Mouse (Mus musculus): Measurements from ENCODE around the gene Ambra1. TPM values are rescaled to one million over a fixed set of nuclear protein-coding genes. Genes with fewer than 3 reads are reported as not detected.
A peak's percentile ranks its signal among the peaks of the same experiment; 100 is the strongest.

Ambra1 gene
- polyA plus RNA-seq, 1 experiment from 2014 or later: 18.1 TPM

DNA sequence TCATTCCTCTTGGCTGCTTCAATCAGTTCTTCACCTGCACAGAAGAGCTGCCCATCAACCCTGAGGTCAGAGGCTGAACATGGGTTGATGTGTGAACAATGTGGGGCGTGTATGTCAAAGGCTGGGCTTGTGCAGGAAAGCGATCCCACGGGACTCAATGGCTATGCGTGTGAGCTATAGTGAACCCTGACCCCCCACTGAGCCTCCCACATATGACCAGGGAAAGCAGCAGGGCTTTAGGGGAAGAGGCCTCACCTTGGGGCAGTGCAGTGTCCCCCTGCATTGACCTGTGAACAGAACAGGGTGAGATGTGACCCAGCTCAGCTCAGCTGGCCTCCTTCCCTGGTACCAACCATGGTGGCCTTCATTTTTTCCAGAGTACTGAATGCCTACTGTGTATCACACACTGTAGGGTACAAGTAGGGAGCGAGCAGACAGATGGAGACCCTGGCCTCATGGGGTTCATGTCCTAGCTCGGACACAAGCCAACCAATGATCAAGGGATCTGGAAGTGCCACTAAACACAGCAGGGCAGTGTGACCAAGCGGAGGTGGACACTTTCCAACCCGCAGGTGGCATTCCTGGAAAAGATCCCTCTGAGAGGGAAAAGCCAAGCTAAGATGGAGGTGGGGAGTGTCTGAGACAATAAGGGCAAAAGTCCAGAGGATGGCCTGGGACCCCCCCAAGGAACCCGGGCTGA lies 205.0 kb downstream of the Ambra1 start:
- Histone ChIP-seq H3K4me2 (replicated peaks; ENCODE audit: low read depth, low read length) (no peak overlapping the region), H3K27me3 (ENCODE audit: control insufficient read depth, insufficient read depth, low read length) (no peaks in the 10 kb centered on the region), H3K36me3 (ENCODE audit: control insufficient read depth, insufficient read depth, low read length) (peaks cover 58% of the 10 kb centered on the region)

DNA sequence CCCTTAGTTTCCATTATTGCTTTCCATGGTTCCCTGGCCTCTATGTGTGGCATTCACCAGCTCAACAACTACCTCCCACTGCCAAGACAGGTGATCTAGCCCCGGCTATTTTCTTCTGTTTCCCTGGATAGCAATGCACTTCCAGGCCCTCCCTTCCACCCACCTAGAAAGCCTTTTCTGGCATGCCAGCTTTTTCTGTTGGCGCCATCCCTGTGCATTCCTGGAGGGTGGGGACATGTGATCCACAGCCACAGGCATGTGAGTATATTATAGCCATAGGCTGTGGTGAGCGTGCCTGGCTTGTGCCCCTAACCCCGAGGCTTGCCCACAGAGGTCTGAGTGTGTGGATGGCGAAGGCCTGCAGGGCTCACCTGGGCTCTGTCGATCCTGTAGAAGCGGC lies 206.2 kb downstream of the Ambra1 start:
- WGBS: 89% methylated on average over 7 of the region's 7 CpGs
- Histone ChIP-seq H3K36me3 (ENCODE audit: control insufficient read depth, insufficient read depth, low read length) (peaks cover 68% of the 10 kb centered on the region), H3K4me2 (replicated peaks; ENCODE audit: low read depth, low read length) (no peak overlapping the region), H3K27ac (ENCODE audit: low read length) (no peak overlapping the region), H3K4me1 (ENCODE audit: control insufficient read depth, insufficient read depth, low read length) (peaks cover 18% of the 10 kb centered on the region), H3K9ac (replicated peaks; ENCODE audit: low read depth, low read length) (no peak overlapping the region), H3K27me3 (ENCODE audit: control insufficient read depth, insufficient read depth, low read length) (no peaks in the 10 kb centered on the region), H3K4me3 (ENCODE audit: low read depth, low read length) (no peak overlapping the region), H3K9me3 (ENCODE audit: control insufficient read depth, low read depth, low read length) (no peaks in the 10 kb centered on the region)
- ATAC-seq (ENCODE audit: insufficient number of reproducible peaks, insufficient read depth, low FRiP score, low read depth): no peak

More for the DNA sequence above, 205.0 kb downstream of the Ambra1 start:
- peaks cover 21% of the 10 kb centered on the region for H3K4me1 ChIP-seq (ENCODE audit: control insufficient read depth, insufficient read depth, low read length)
- no peaks in the 10 kb centered on the region for H3K9me3 ChIP-seq (ENCODE audit: control insufficient read depth, low read depth, low read length)
- no peak overlapping the region for H3K27ac ChIP-seq (ENCODE audit: low read length)
- no peak overlapping the region for H3K9ac ChIP-seq (replicated peaks; ENCODE audit: low read depth, low read length)
- no peak for ATAC-seq (ENCODE audit: insufficient number of reproducible peaks, insufficient read depth, low FRiP score, low read depth)
- no peak overlapping the region for H3K4me3 ChIP-seq (ENCODE audit: low read depth, low read length)
- 84% methylated on average over 9 of the region's 9 CpGs for WGBS

DNA sequence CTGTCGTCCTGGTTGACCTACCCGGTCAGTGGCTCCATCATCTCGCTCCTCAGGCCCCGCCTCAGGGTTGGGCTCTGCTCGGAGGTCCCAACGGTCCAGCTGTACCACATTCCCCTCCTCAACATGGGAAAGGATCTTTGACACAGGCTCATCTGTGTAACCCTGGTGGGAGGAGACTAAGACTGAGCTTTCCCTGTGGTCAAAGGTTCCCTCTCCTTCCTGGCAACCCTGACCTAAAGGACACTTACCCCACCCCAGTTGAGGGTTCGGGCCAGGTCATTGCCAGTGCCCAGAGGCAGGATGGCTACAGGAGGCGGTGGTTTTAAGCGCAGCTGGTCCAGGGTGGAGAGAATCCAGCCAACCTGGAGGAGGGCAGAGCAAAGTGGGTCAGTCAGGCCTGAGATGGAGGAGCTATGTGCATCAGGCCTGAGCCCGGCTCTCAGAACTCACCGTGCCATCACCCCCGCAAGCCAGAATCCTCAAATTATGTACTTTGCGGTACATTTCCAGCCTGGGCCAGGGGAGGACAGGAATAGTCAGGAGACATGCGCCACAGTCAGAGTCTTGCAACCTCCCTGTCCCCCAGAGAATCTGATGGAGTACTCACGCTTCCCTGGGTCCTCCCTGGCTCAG lies 209.5 kb downstream of the Ambra1 start:
- H3K36me3 ChIP-seq (ENCODE audit: control insufficient read depth, insufficient read depth, low read length): peaks cover 73% of the 10 kb centered on the region
- 79% methylated on average over 15 of the region's 15 CpGs for WGBS

DNA sequence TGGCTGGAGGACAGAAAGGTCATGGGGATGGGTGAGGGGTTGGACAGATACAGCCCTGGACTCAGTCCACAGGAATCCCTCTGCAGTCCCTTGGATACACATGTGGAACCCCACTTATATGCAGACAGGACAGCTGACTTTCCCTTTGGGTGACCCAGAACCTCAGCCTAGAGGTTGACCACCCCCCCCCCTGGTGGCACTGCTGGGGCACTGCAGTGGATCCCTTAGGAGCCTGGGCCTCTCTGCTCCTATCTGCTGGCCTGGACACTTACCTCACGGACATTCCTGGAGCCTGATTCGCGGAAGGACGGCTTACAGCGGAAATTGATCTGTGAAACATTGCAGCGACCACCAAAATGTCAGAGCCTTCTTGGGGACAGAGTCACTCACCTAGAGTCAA lies 212.4 kb downstream of the Ambra1 start:
- no peak overlapping the region for H3K9ac ChIP-seq (replicated peaks; ENCODE audit: low read depth, low read length)
- H3K27me3 ChIP-seq (ENCODE audit: control insufficient read depth, insufficient read depth, low read length): no peaks in the 10 kb centered on the region
- H3K9me3 ChIP-seq (ENCODE audit: control insufficient read depth, low read depth, low read length): no peaks in the 10 kb centered on the region
- H3K36me3 ChIP-seq (ENCODE audit: control insufficient read depth, insufficient read depth, low read length): peaks cover 47% of the 10 kb centered on the region
- no peak overlapping the region for H3K27ac ChIP-seq (ENCODE audit: low read length)
- WGBS: 65% methylated on average over 6 of the region's 6 CpGs
- H3K4me3 ChIP-seq (ENCODE audit: low read depth, low read length): no peak overlapping the region
- H3K4me1 ChIP-seq (ENCODE audit: control insufficient read depth, insufficient read depth, low read length): peaks cover 10% of the 10 kb centered on the region
- no peak overlapping the region for H3K4me2 ChIP-seq (replicated peaks; ENCODE audit: low read depth, low read length)
- ATAC-seq (ENCODE audit: insufficient number of reproducible peaks, insufficient read depth, low FRiP score, low read depth): no peak

More for the DNA sequence above, 209.5 kb downstream of the Ambra1 start:
- ATAC-seq (ENCODE audit: insufficient number of reproducible peaks, insufficient read depth, low FRiP score, low read depth): no peak
- Histone ChIP-seq H3K4me2 (replicated peaks; ENCODE audit: low read depth, low read length) (no peak overlapping the region), H3K4me3 (ENCODE audit: low read depth, low read length) (no peak overlapping the region), H3K9ac (replicated peaks; ENCODE audit: low read depth, low read length) (no peak overlapping the region), H3K4me1 (ENCODE audit: control insufficient read depth, insufficient read depth, low read length) (0 out of 2 replicates have a peak, but pooled peaks cover 3% of the 10 kb centered on the region), H3K27ac (ENCODE audit: low read length) (no peak overlapping the region), H3K27me3 (ENCODE audit: control insufficient read depth, insufficient read depth, low read length) (no peaks in the 10 kb centered on the region), H3K9me3 (ENCODE audit: control insufficient read depth, low read depth, low read length) (no peaks in the 10 kb centered on the region)

DNA sequence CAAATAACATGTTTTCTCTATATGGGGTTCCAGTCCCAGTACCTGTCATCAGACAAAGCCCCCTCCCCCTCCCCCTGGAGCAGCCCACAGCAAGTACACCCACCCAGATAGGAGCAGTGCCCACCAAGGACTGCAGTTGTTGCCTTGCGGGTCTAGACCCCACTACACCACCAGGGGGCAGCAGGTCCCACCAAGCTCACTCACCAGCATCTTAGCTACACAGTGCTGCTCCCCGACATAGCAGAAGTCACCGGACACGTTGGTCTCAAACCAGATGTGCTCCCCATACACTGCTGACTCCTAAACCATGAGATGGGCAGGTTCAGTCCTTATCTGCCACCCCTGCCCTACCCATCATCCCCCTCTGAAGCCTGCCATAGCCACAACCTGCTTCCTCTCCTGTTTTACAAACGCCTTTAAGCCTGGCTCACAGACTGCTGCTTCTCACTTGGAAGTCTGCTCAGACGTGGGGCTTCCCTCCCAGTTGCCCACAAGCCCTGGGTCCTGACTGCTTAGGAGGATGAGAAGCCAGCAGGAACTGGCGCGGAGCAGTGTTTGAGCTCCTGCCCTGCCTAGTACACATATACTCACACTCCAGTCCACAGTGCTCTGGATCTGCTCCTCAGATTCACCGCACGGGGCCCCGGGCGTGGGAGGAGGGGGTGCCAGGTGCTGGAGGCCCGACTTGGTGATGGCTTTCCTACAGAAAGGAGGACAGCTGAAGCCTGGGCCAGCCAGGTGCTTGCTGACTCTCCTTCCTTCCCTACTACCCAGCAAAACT lies 214.4 kb downstream of the Ambra1 start:
- H3K36me3 ChIP-seq (ENCODE audit: control insufficient read depth, insufficient read depth, low read length): peaks cover 27% of the 10 kb centered on the region
- no peaks in the 10 kb centered on the region for H3K9me3 ChIP-seq (ENCODE audit: control insufficient read depth, low read depth, low read length)
- peaks cover 26% of the 10 kb centered on the region for H3K4me1 ChIP-seq (ENCODE audit: control insufficient read depth, insufficient read depth, low read length)
- ATAC-seq (ENCODE audit: insufficient number of reproducible peaks, insufficient read depth, low FRiP score, low read depth): peak; percentile 71
- H3K4me3 ChIP-seq (ENCODE audit: low read depth, low read length): no peak overlapping the region
- no peaks in the 10 kb centered on the region for H3K27me3 ChIP-seq (ENCODE audit: control insufficient read depth, insufficient read depth, low read length)
- H3K27ac ChIP-seq (ENCODE audit: low read length): no peak overlapping the region; the same call in 1 of the 2 replicates
- 40% methylated on average over 13 of the region's 13 CpGs for WGBS
- H3K9ac ChIP-seq (replicated peaks; ENCODE audit: low read depth, low read length): no peak overlapping the region
- no peak overlapping the region for H3K4me2 ChIP-seq (replicated peaks; ENCODE audit: low read depth, low read length)

DNA sequence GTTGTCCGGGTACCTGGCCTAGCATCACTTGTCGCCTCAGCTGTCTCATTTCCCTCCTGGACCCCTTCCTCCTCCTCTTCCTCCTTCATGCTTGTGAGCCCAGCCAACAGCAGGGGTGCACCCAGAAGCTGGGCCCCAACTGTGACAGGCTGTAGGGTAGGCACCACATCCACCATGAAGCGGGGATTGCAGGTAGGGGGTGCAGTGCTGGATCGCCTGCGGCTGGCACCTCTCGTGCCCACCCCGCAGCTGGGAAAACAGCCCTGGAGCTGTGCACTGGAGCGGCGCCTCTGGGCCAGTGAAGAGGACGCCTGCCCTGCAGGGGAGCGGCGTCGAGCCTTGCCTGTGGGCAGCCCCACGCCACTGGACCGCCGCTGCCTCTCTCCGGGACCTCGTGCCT lies 215.5 kb downstream of the Ambra1 start, which contains the start of gene Gm9821:
Gene Gm9821 (plus strand): TSS at position 221 of the 400 bp plus-strand sequence.
- Histone ChIP-seq H3K4me3 (ENCODE audit: low read depth, low read length) (no peak within 1 kb of the TSS), H3K9me3 (ENCODE audit: control insufficient read depth, low read depth, low read length) (no peaks in the 10 kb centered on the region), H3K9ac (replicated peaks; ENCODE audit: low read depth, low read length) (no peak within 1 kb of the TSS), H3K36me3 (ENCODE audit: control insufficient read depth, insufficient read depth, low read length) (peaks cover 16% of the 10 kb centered on the region), H3K4me2 (replicated peaks; ENCODE audit: low read depth, low read length) (no peak within 1 kb of the TSS), H3K27ac (ENCODE audit: low read length) (no peak within 1 kb of the TSS; the same call in 1 of the 2 replicates), H3K4me1 (ENCODE audit: control insufficient read depth, insufficient read depth, low read length) (peaks cover 37% of the 10 kb centered on the region), H3K27me3 (ENCODE audit: control insufficient read depth, insufficient read depth, low read length) (no peaks in the 10 kb centered on the region)
- 94% methylated on average over 18 of the region's 18 CpGs for WGBS
- ATAC-seq (ENCODE audit: insufficient number of reproducible peaks, insufficient read depth, low FRiP score, low read depth): no peak

DNA sequence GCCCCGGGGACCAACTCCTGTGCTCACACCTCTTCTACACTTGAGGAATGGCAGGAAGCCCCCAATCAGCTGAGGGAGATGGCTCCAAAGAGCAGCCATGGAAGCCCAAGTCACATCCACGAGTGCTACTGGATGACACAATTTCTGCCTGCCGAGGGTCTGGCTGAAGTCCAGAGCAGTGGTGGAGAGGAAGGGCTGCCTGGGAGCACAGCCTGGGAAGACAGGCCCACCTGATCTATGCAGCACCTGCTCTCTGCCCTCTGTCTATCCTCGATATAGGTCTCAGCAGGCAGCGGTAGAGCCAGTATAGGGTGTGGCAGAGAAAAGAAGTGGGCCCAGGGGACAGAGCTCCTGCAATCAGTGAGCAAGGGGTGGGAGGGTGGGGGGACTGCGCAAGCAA lies 216.9 kb downstream of the Ambra1 start:
- Histone ChIP-seq H3K4me2 (replicated peaks; ENCODE audit: low read depth, low read length) (no peak overlapping the region), H3K27me3 (ENCODE audit: control insufficient read depth, insufficient read depth, low read length) (no peaks in the 10 kb centered on the region), H3K4me3 (ENCODE audit: low read depth, low read length) (no peak overlapping the region), H3K27ac (ENCODE audit: low read length) (no peak overlapping the region), H3K9me3 (ENCODE audit: control insufficient read depth, low read depth, low read length) (no peaks in the 10 kb centered on the region), H3K9ac (replicated peaks; ENCODE audit: low read depth, low read length) (no peak overlapping the region), H3K36me3 (ENCODE audit: control insufficient read depth, insufficient read depth, low read length) (peaks cover 11% of the 10 kb centered on the region; the same call in 1 of the 2 replicates), H3K4me1 (ENCODE audit: control insufficient read depth, insufficient read depth, low read length) (peaks cover 41% of the 10 kb centered on the region)
- ATAC-seq (ENCODE audit: insufficient number of reproducible peaks, insufficient read depth, low FRiP score, low read depth): 0 out of 2 replicates have a peak, but pooled peaks have one; percentile 15
- WGBS: 48% methylated on average over 6 of the region's 6 CpGs

DNA sequence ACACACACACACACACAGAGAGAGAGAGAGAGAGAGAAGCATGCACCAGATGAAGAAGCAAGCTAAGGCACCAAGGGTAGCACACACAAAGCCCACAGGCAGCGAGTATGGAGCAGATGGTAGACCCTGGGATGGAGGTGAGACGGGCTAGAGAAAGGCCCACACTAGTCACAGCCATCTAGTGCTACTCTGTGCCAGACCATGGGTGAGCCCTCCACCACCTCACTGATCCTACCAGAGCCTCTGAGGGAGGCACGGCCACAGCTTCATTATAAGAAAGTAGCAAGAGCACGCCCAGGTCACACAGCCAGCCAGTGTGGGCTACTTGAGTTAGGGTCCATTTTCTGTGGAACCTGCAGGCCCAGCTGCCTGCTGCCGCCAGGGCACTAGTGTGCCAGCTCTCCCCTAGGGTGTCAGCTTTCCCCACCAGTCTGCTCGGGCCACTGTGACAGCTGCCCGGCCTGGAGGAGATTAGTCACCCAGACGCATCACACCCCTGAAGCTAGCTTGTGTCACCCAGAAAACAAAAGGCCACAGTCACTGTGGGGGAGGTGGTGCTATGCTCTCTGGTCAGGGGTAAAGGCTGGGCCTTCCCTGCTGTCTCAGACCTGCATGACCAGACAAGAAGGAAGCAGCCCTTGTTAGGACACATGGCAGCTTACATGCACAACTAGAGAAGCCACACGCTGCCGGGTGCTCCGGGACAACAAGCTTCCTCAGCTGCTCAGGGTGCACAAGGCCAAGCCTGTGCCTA lies 217.6 kb downstream of the Ambra1 start:
- 67% methylated on average over 11 of the region's 11 CpGs for WGBS

More for the DNA sequence above, 217.6 kb downstream of the Ambra1 start:
- Histone ChIP-seq H3K4me3 (ENCODE audit: low read depth, low read length) (no peak overlapping the region), H3K27ac (ENCODE audit: low read length) (no peak overlapping the region), H3K27me3 (ENCODE audit: control insufficient read depth, insufficient read depth, low read length) (no peaks in the 10 kb centered on the region), H3K4me1 (ENCODE audit: control insufficient read depth, insufficient read depth, low read length) (peaks cover 41% of the 10 kb centered on the region), H3K4me2 (replicated peaks; ENCODE audit: low read depth, low read length) (no peak overlapping the region), H3K36me3 (ENCODE audit: control insufficient read depth, insufficient read depth, low read length) (peaks cover 8% of the 10 kb centered on the region; the same call in 1 of the 2 replicates), H3K9ac (replicated peaks; ENCODE audit: low read depth, low read length) (no peak overlapping the region), H3K9me3 (ENCODE audit: control insufficient read depth, low read depth, low read length) (no peaks in the 10 kb centered on the region)
- no peak for ATAC-seq (ENCODE audit: insufficient number of reproducible peaks, insufficient read depth, low FRiP score, low read depth)
